Mouse (Mus musculus) MEL (cell line): ENCODE results near the gene Rpl5. TPM values are rescaled to one million over a fixed set of nuclear protein-coding genes. Genes with fewer than 3 reads are reported as not detected.
A peak's percentile ranks its signal among the peaks of the same experiment; 100 is the strongest.

ENCODE experiments used
- DNase-seq: peaks from one replicate; pipeline ENCODE4 v3.0.0; 2011; ENCODE audit warnings: low read depth, low spot score
- H3K27ac ChIP-seq: 2 replicates; pipeline ENCODE4 v1.5.1; 2012; ENCODE audit warnings: low read depth, mild to moderate bottlenecking, control low read depth, low read length, moderate library complexity; ENCODE audit not compliant: control insufficient read depth
- H3K27me3 ChIP-seq, 2 experiments: fragments of 150-350 bp in 1 of 2; sonication (generic) in 1 of 2; 2 replicates each; pipeline ENCODE4 v1.6.1; 2012; ENCODE audit warnings: low read length in 2 of 2, mild to moderate bottlenecking in 2 of 2, improper control_type of control experiment in 1 of 2, moderate library complexity in 1 of 2; ENCODE audit not compliant: insufficient read depth in 2 of 2, control insufficient read depth in 1 of 2
- H3K36me3 ChIP-seq, 2 experiments: 2 replicates each; pipeline ENCODE4 v1.6.1; 2012 to 2014; ENCODE audit warnings: low read length in 2 of 2, improper control_type of control experiment in 1 of 2, inconsistent platforms in 1 of 2, mild to moderate bottlenecking in 1 of 2; ENCODE audit not compliant: insufficient read depth in 2 of 2, control insufficient read depth in 1 of 2
- H3K4me1 ChIP-seq, 2 experiments: fragments of 150-350 bp in 1 of 2; sonication (generic) in 1 of 2; 2 replicates each; pipeline ENCODE4 v1.6.1; 2012; ENCODE audit warnings: low read length in 2 of 2, improper control_type of control experiment in 1 of 2, mild to moderate bottlenecking in 1 of 2; ENCODE audit not compliant: insufficient read depth in 2 of 2, control insufficient read depth in 1 of 2
- H3K4me3 ChIP-seq, 2 experiments: fragments of 150-350 bp in 1 of 2; sonication (generic) in 1 of 2; 2 replicates each; pipeline ENCODE4 v1.5.1; 2012; ENCODE audit warnings: low read depth in 2 of 2, low read length in 2 of 2, mild to moderate bottlenecking in 2 of 2, moderate library complexity in 2 of 2, control low read depth in 1 of 2, improper control_type of control experiment in 1 of 2; ENCODE audit not compliant: control insufficient read depth in 1 of 2, insufficient read depth in 1 of 2
- H3K79me2 ChIP-seq: 2 replicates; pipeline ENCODE4 v1.6.1; 2012; ENCODE audit warnings: mild to moderate bottlenecking, low read length, moderate library complexity; ENCODE audit not compliant: control insufficient read depth, poor library complexity, insufficient read depth
- H3K9ac ChIP-seq: 2 replicates; pipeline ENCODE4 v1.6.1; 2012; ENCODE audit warnings: low read depth, mild to moderate bottlenecking, control low read depth, low read length, moderate library complexity; ENCODE audit not compliant: control insufficient read depth, poor library complexity, severe bottlenecking
- H3K9me3 ChIP-seq: fragments of 150-350 bp; sonication (generic); replicated peaks from 2 replicates; pipeline ENCODE4 v1.6.1; 2012; ENCODE audit warnings: mild to moderate bottlenecking, low read length, improper control_type of control experiment, moderate library complexity; ENCODE audit not compliant: insufficient read depth
- BHLHE40 ChIP-seq: IDR thresholded peaks from 2 replicates; pipeline ENCODE4 v1.6.1; 2012; ENCODE audit warnings: low read depth, mild to moderate bottlenecking, inconsistent platforms, low read length, improper control_type of control experiment, borderline replicate concordance
- CHD1 ChIP-seq: IDR thresholded peaks from 2 replicates; pipeline ENCODE4 v1.6.1; 2012; ENCODE audit warnings: low read depth, mild to moderate bottlenecking, inconsistent platforms, low read length, improper control_type of control experiment
- E2F4 ChIP-seq: IDR thresholded peaks from 2 replicates; pipeline ENCODE4 v1.6.1; 2011; ENCODE audit warnings: low read depth, low read length, improper control_type of control experiment, borderline replicate concordance
- ELF1 ChIP-seq: IDR thresholded peaks from 2 replicates; pipeline ENCODE4 v1.6.1; 2014; ENCODE audit warnings: low read depth, mild to moderate bottlenecking, inconsistent platforms, low read length, improper control_type of control experiment, moderate library complexity
- EP300 ChIP-seq, 2 experiments: IDR thresholded peaks; 2 replicates each; pipeline ENCODE4 v1.6.1; 2011; ENCODE audit warnings: improper control_type of control experiment in 2 of 2, low read length in 2 of 2, low read depth in 1 of 2, mild to moderate bottlenecking in 1 of 2
- ETS1 ChIP-seq: IDR thresholded peaks from 2 replicates; pipeline ENCODE4 v1.6.1; 2012; ENCODE audit warnings: low read depth, mild to moderate bottlenecking, inconsistent platforms, low read length, improper control_type of control experiment, moderate library complexity
- GABPA ChIP-seq: IDR thresholded peaks from 2 replicates; pipeline ENCODE4 v1.6.1; 2012; ENCODE audit warnings: low read depth, mild to moderate bottlenecking, inconsistent platforms, low read length, improper control_type of control experiment, moderate library complexity
- GATA1 ChIP-seq: IDR thresholded peaks from 2 replicates; pipeline ENCODE4 v1.6.1; 2011; ENCODE audit warnings: low read depth, low read length, improper control_type of control experiment
- JUND ChIP-seq: IDR thresholded peaks from 2 replicates; pipeline ENCODE4 v1.6.1; 2011; ENCODE audit warnings: low read depth, mild to moderate bottlenecking, improper control_type of control experiment, low read length
- KAT2A ChIP-seq: conservative IDR thresholded peaks from 2 replicates; pipeline ENCODE4 v1.6.1; 2012; ENCODE audit warnings: low read depth, low read length, improper control_type of control experiment, inconsistent platforms
- MAFK ChIP-seq: IDR thresholded peaks from 2 replicates; pipeline ENCODE4 v1.6.1; 2011; ENCODE audit warnings: low read depth, mild to moderate bottlenecking, low read length, improper control_type of control experiment, borderline replicate concordance
- MAZ ChIP-seq: IDR thresholded peaks from 2 replicates; pipeline ENCODE4 v1.6.1; 2012; ENCODE audit warnings: low read depth, mild to moderate bottlenecking, inconsistent platforms, low read length, improper control_type of control experiment
- MEF2A ChIP-seq: IDR thresholded peaks from 2 replicates; pipeline ENCODE4 v1.6.1; 2014; ENCODE audit warnings: low read depth, mild to moderate bottlenecking, inconsistent platforms, low read length, improper control_type of control experiment; ENCODE audit not compliant: poor library complexity, insufficient replicate concordance, severe bottlenecking; ENCODE audit errors: extremely low read depth
- MXI1 ChIP-seq: IDR thresholded peaks from 2 replicates; pipeline ENCODE4 v1.6.1; 2011; ENCODE audit warnings: mild to moderate bottlenecking, low read depth, low read length, improper control_type of control experiment
- MYB ChIP-seq: IDR thresholded peaks from 2 replicates; pipeline ENCODE4 v1.6.1; 2011; ENCODE audit warnings: mild to moderate bottlenecking, low read depth, low read length, improper control_type of control experiment
- MYC ChIP-seq: IDR thresholded peaks from 2 replicates; pipeline ENCODE4 v1.6.1; 2011; ENCODE audit warnings: low read depth, mild to moderate bottlenecking, low read length, improper control_type of control experiment, moderate library complexity
- NELFE ChIP-seq: IDR thresholded peaks from 2 replicates; pipeline ENCODE4 v1.6.1; 2011; ENCODE audit warnings: low read depth, low read length, improper control_type of control experiment
- NRF1 ChIP-seq: IDR thresholded peaks from 2 replicates; pipeline ENCODE4 v1.6.1; 2014; ENCODE audit warnings: low read depth, mild to moderate bottlenecking, inconsistent platforms, low read length, improper control_type of control experiment, moderate library complexity; ENCODE audit not compliant: poor library complexity, insufficient read depth, severe bottlenecking
- POLR2A ChIP-seq, 2 experiments: IDR thresholded peaks; 2 replicates each; pipeline ENCODE4 v1.6.1; 2011 to 2012; ENCODE audit warnings: low read length in 2 of 2, mild to moderate bottlenecking in 2 of 2, control low read depth in 1 of 2, improper control_type of control experiment in 1 of 2, low read depth in 1 of 2, moderate library complexity in 1 of 2; ENCODE audit not compliant: control insufficient read depth in 1 of 2, insufficient read depth in 1 of 2, poor library complexity in 1 of 2
- POLR2AphosphoS2 ChIP-seq: IDR thresholded peaks from 2 replicates; pipeline ENCODE4 v1.6.1; 2011; ENCODE audit warnings: low read length, improper control_type of control experiment
- POLR2AphosphoS5 ChIP-seq: IDR thresholded peaks from 2 replicates; pipeline ENCODE4 v1.6.1; 2012; ENCODE audit warnings: low read depth, borderline replicate concordance, mild to moderate bottlenecking, inconsistent platforms, low read length, moderate library complexity, mixed read lengths
- RAD21 ChIP-seq: IDR thresholded peaks from 2 replicates; pipeline ENCODE4 v1.6.1; 2011; ENCODE audit warnings: mild to moderate bottlenecking, low read depth, low read length, improper control_type of control experiment
- RCOR1 ChIP-seq: IDR thresholded peaks from 2 replicates; pipeline ENCODE4 v1.6.1; 2012; ENCODE audit warnings: low read depth, mild to moderate bottlenecking, inconsistent platforms, low read length, improper control_type of control experiment
- SIN3A ChIP-seq: IDR thresholded peaks from 2 replicates; pipeline ENCODE4 v1.6.1; 2012; ENCODE audit warnings: low read length, improper control_type of control experiment, inconsistent platforms
- TAL1 ChIP-seq: IDR thresholded peaks from 2 replicates; pipeline ENCODE4 v1.6.1; 2012; ENCODE audit warnings: mild to moderate bottlenecking, inconsistent platforms, low read length, moderate library complexity, mixed read lengths
- TBP ChIP-seq: IDR thresholded peaks from 2 replicates; pipeline ENCODE4 v1.8.0; 2011; ENCODE audit warnings: low read depth, low read length, improper control_type of control experiment
- TCF12 ChIP-seq: IDR thresholded peaks from 2 replicates; pipeline ENCODE4 v1.6.1; 2014; ENCODE audit warnings: low read depth, mild to moderate bottlenecking, inconsistent platforms, low read length, improper control_type of control experiment, moderate library complexity
- UBTF ChIP-seq: IDR thresholded peaks from 2 replicates; pipeline ENCODE4 v1.6.1; 2012; ENCODE audit warnings: low read depth, mild to moderate bottlenecking, inconsistent platforms, low read length, improper control_type of control experiment, moderate library complexity, borderline replicate concordance; ENCODE audit not compliant: insufficient read depth
- USF1 ChIP-seq: IDR thresholded peaks from 2 replicates; pipeline ENCODE4 v1.6.1; 2014; ENCODE audit warnings: low read depth, mild to moderate bottlenecking, inconsistent platforms, low read length, improper control_type of control experiment, moderate library complexity
- USF2 ChIP-seq, 2 experiments: IDR thresholded peaks; 2 replicates each; pipeline ENCODE4 v1.6.1; 2011 to 2012; ENCODE audit warnings: improper control_type of control experiment in 2 of 2, low read length in 2 of 2, borderline replicate concordance in 1 of 2, inconsistent platforms in 1 of 2, low read depth in 1 of 2, mild to moderate bottlenecking in 1 of 2; ENCODE audit not compliant: insufficient read depth in 1 of 2
- ZC3H11A ChIP-seq: IDR thresholded peaks from 2 replicates; pipeline ENCODE4 v1.6.1; 2012; ENCODE audit warnings: low read depth, mild to moderate bottlenecking, inconsistent platforms, low read length, improper control_type of control experiment
- ZKSCAN1 ChIP-seq: IDR thresholded peaks from 2 replicates; pipeline ENCODE4 v1.6.1; 2012; ENCODE audit warnings: low read depth, mild to moderate bottlenecking, inconsistent platforms, low read length, improper control_type of control experiment, moderate library complexity
- ZMIZ1 ChIP-seq: IDR thresholded peaks from 2 replicates; pipeline ENCODE4 v1.6.1; 2012; ENCODE audit warnings: low read depth, mild to moderate bottlenecking, inconsistent platforms, low read length, improper control_type of control experiment, moderate library complexity
- ZNF384 ChIP-seq: IDR thresholded peaks from 2 replicates; pipeline ENCODE4 v1.6.1; 2012; ENCODE audit warnings: low read depth, mild to moderate bottlenecking, inconsistent platforms, low read length, improper control_type of control experiment
- polyA plus RNA-seq, 2 experiments: library from polyadenylated mRNA; stranded (reverse) in 1 of 2; unstranded in 1 of 2; fragments of >175 nt in 1 of 2; fragments of >200 nt in 1 of 2; gene quantifications; 2 replicates each; pipeline versions ENCODE4 v1.2.1 to v1.2.4; 2012; ENCODE audit warnings: low replicate concordance in 2 of 2, low read depth in 1 of 2; ENCODE audit not compliant: insufficient read length in 2 of 2, insufficient read depth in 1 of 2, missing spikeins in 1 of 2
- total RNA-seq: library from RNA; depleted of rRNA; stranded (reverse); fragments of 300-350 nt; gene quantifications from 2 replicates; pipeline ENCODE4 v1.2.3, GENCODE M21; 2012; rRNA removed

The Rpl5 gene
- 533 and 601 TPM in 2 replicates for total RNA-seq
- 10 to 100 TPM in 1 of 2 experiments, not detected in 1; 43.2 TPM for polyA plus RNA-seq

DNA sequence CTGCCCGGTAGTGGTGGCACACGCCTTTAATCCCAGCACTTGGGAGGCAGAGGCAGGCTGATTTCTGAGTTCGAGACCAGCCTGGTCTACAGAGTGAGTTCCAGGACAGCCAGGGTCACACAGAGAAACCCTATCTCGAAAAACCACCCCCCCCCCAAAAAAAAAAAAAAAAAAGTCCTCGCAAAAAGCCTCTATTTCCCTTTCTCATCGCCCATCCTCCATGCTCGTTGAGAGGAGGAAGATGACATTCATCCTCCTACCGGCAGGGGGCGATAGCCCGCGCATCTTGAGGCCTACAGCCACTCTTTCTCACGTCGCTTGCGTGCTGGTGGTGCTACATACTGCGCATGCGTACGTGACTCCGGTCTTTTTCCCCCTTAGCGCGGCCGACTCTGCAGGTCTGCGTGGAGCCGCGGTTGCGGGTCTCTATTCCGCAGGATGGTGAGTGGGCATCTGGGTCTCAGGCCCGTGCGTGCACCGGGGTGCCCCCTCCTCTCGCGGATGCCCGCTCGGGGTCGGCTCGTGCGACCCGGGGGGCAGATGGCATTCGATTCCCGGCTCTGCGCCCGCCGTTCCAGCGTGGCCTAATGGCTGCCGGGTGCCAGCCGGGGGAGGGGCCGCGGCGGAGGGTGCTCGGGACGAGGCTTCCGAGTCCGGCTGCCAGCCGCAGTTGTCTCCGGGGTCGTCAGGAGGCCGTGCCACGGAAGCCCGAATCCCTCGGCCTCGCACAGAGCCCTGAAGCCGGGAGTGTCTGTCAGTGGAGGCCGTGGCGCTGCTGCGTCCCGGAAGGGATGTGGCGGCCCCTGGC is at the start of gene Rpl5:
Rpl5 (plus strand) TSS at position 297 of the 808 bp plus-strand sequence.
- Histone ChIP-seq H3K27me3 (no peaks in the 10 kb centered on the region), H3K4me1 (peaks cover 2 to 7% of the 10 kb centered on the region in 2 experiments; a peak in 2 of 4 replicates), H3K4me3 (peak within 1 kb of the TSS; percentile 76 to 92), H3K27ac (peak within 1 kb of the TSS; percentile 54), H3K36me3 (peaks cover 21 to 35% of the 10 kb centered on the region in 2 experiments), H3K9ac (peak within 1 kb of the TSS; percentile 99), H3K9me3 (no peaks in the 10 kb centered on the region), H3K79me2 (peaks cover 37% of the 10 kb centered on the region)
- DNase-seq, result peak; percentile 97
- TF ChIP-seq ETS1 (peak; percentile 23; the same call in 1 of the 2 replicates), USF1 (no peak), MAFK (no peak), RCOR1 (no peak), ZNF384 (peak; percentile 92), GABPA (peak; percentile 78; the same call in 1 of the 2 replicates), ZKSCAN1 (no peak), MYC (peak; percentile 97), UBTF (0 out of 2 replicates have a peak, but pooled peaks have one; percentile 65), E2F4 (no peak), BHLHE40 (no peak), EP300 (IDR thresholded peaks at IDR 0.05; ENCODE audit: low read depth in 1 of 2, low read length in 2 of 2) (peak in 1 of 2 experiments; percentile 36; a peak in 1 of 4 replicates), KAT2A (peak; percentile 84), GATA1 (0 out of 2 replicates have a peak, but pooled peaks have one; percentile 4), TCF12 (peak; percentile 89), MEF2A (no peak), MAZ (no peak), USF2 (IDR thresholded peaks at IDR 0.05; ENCODE audit: borderline replicate concordance in 1 of 2, insufficient read depth in 1 of 2, low read depth in 1 of 2, low read length in 2 of 2) (no peak), RAD21 (no peak), ELF1 (peak; percentile 63), POLR2AphosphoS5 (0 out of 2 replicates have a peak, but pooled peaks have one; percentile 62), SIN3A (peak; percentile 84), JUND (no peak), CHD1 (no peak), NRF1 (peak; percentile 81), TBP (peak; percentile 97), MYB (no peak), MXI1 (peak; percentile 79; the same call in 1 of the 2 replicates), ZC3H11A (no peak), TAL1 (no peak), NELFE (peak; percentile 97), ZMIZ1 (no peak), POLR2AphosphoS2 (peak; percentile 93), POLR2A (IDR thresholded peaks at IDR 0.05; ENCODE audit: control insufficient read depth in 1 of 2, insufficient read depth in 1 of 2, low read depth in 1 of 2, low read length in 2 of 2, poor library complexity in 1 of 2) (peak; percentile 78 to 94)
